Mouse (Mus musculus) hematopoietic multipotent progenitor cell, adult 10-12 weeks (in vitro differentiated cells): ENCODE measurements around the gene Samd1. TPM values are rescaled to one million over a fixed set of nuclear protein-coding genes. Genes with fewer than 3 reads are reported as not detected.

Experiments used
- polyA plus RNA-seq: library from polyadenylated mRNA; stranded (reverse); fragments of >175 nt; gene quantifications from 2 replicates; pipeline ENCODE4 v1.2.3, GENCODE M21; 2012; ENCODE audit warnings: low replicate concordance

The Samd1 gene
- polyA plus RNA-seq = 77.6 and 95.6 TPM in 2 replicates

DNA sequence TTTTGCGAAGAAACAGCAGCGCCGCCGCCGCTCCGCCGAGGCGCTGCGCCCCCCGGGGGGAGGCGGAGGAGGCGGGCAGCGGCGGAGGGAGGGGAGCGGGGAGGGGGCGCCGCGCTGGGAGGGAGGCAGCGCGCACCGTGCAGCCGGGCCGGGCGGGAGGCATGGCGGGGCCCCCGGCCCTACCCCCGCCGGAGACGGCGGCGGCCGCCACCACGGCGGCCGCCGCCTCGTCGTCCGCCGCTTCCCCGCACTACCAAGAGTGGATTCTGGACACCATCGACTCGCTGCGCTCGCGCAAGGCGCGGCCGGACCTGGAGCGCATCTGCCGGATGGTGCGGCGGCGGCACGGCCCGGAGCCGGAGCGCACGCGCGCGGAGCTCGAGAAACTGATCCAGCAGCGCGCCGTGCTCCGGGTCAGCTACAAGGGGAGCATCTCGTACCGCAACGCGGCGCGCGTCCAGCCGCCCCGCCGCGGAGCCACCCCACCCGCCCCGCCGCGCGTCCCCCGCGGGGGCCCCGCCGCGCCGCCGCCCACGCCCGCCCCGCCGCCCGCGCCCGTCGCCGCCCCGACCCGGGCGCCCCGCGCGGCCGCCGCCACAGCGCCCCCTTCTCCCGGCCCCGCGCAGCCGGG lies at the start of gene Samd1:
TSS of gene Samd1 (plus strand) at position 162 of the 631 bp plus-strand sequence.

GRCm38 (mm10) chr8:83955106-83955957 lies 42.1 kb upstream of the Samd1 start, which contains the start of the genes Gm10644 and Asf1b:
Gene Gm10644, minus strand, starts transcription at chr8:83955205.
Gene Asf1b, plus strand, starts transcription at chr8:83955507.

GRCm38 (mm10) chr8:83972150-83973120 lies 25.0 kb upstream of the Samd1 start, which contains the start of gene Prkaca:
Gene Prkaca, plus strand, starts transcription at chr8:83972993.

GRCm38 (mm10) chr8:84001281-84002000 lies 4.0 kb downstream of the Samd1 start, which contains the start of gene 1700067K01Rik:
Gene 1700067K01Rik, plus strand, starts transcription at chr8:84001502.

GRCm38 (mm10) chr8:84011705-84012498 lies 14.4 kb downstream of the Samd1 start, which contains the start of gene 2210011C24Rik:
Gene 2210011C24Rik, minus strand, starts transcription at chr8:84012171.

DNA sequence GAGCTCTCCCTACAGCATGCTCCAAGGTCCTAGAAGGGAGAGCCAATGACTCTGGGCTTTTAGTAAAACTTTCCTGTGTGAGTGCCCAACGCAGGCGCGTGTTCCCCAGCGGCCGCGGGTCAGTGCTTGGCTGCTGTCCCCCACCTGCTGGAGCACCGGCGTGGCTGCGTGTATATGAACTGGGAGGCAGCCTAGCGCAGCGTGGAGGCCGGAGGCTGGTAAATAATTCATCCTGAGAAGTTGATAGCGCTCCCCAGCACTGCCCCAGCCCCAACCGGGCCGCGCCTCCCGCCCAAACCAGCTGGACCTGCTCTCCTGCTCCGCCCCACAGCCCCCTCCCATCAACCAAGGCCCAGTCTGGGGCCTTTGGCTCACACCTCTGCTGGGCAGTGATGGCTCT lies 23.6 kb downstream of the Samd1 start, which contains the start of gene Palm3:
TSS of gene Palm3 (plus strand) at position 376 of the 400 bp plus-strand sequence.

DNA sequence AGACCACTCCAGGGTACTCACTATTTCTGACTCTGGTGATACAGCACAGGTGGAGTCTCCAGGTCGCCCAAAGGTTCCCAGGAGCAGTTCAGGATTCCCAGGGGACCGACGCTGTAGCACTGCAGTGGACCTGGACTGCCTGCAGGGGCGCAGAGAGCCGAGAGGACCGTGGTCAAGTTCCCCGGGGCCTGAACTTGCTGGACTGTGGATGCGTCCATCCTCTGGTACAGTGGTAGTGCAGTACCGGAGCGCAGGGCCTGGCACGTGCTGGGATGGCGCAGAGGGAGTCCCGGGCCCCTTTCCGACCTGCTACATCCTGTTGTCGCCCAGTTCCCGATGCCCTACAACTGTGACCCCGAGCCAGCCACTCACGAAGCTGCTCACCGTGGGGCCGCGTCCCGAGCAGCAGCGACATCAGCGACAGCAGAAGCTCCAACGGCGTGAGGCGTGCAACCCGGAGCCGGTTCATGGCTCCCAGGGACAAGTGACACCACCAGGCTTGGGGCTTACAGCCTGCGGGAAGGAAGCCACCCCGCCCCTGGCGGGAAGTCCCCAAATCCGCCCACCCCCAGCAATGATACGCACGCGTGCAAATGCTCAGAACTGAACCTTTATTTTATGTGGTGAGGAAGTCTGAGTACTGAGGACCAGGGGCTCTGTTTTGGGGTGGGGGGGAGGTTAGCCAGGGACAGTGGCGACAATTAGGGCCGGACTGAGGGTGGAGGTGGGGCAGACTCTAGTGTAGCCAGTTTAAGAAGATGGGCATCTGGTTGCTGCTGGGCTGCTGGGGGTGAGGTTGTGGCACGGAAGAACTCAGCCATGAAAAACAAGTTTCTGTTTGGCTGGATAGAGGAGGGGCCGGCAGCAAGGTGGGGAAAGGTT lies 44.8 kb downstream of the Samd1 start, which contains the start of gene Il27ra:
TSS of gene Il27ra (minus strand) at position 524 of the 882 bp plus-strand sequence.

GRCm38 (mm10) chr8:84044900-84045299 lies 47.4 kb downstream of the Samd1 start, which contains the start of gene Rln3:
Gene Rln3, minus strand, starts transcription at chr8:84045000.

Other genes with a start within 250 kb of the Samd1 start
- gene Adgrl1, start 97.6 kb upstream of the Samd1 start, polyA plus RNA-seq = 9.4 and 20.9 TPM in 2 replicates
- 0.90 and 1.4 TPM in 2 replicates for gene Gm10644, start 42.5 kb upstream of the Samd1 start, polyA plus RNA-seq
- gene Asf1b, start 42.2 kb upstream of the Samd1 start, polyA plus RNA-seq = 5.2 and 56.2 TPM in 2 replicates
- gene Prkaca, start 24.7 kb upstream of the Samd1 start, polyA plus RNA-seq = 22.7 and 25.1 TPM in 2 replicates
- gene 1700067K01Rik, start 3.8 kb downstream of the Samd1 start, polyA plus RNA-seq = 0.76 and 0.78 TPM in 2 replicates
- gene 2210011C24Rik, start 14.5 kb downstream of the Samd1 start, polyA plus RNA-seq = 0.22 and 3.9 TPM in 2 replicates
- 0.13 and 0.14 TPM in 2 replicates for gene Palm3, start 23.8 kb downstream of the Samd1 start, polyA plus RNA-seq
- 67.1 and 69.8 TPM in 2 replicates for gene Il27ra, start 44.9 kb downstream of the Samd1 start, polyA plus RNA-seq
- 3.7 and 4.7 TPM in 2 replicates for gene Rln3, start 47.3 kb downstream of the Samd1 start, polyA plus RNA-seq
- gene Gm10643, start 67.5 kb downstream of the Samd1 start, polyA plus RNA-seq = 0.11 and 0.15 TPM in 2 replicates
- gene Rfx1, start 69.2 kb downstream of the Samd1 start, polyA plus RNA-seq = 87.3 and 149 TPM in 2 replicates
- 61.7 and 152 TPM in 2 replicates for gene Dcaf15, start 107.1 kb downstream of the Samd1 start, polyA plus RNA-seq
- gene Podnl1, start 128.3 kb downstream of the Samd1 start, polyA plus RNA-seq = 15.7 and 34.9 TPM in 2 replicates
- 37.2 and 82.2 TPM in 2 replicates for gene Cc2d1a, start 150.3 kb downstream of the Samd1 start, polyA plus RNA-seq
- 1.4 and 1.5 TPM in 2 replicates for gene 4930432K21Rik, start 150.4 kb downstream of the Samd1 start, polyA plus RNA-seq
- 0.42 and 0.59 TPM in 2 replicates for gene Nanos3, start 187.5 kb downstream of the Samd1 start, polyA plus RNA-seq
- 18.1 and 26.1 TPM in 2 replicates for gene Zswim4, start 239.4 kb downstream of the Samd1 start, polyA plus RNA-seq